Mouse (Mus musculus): ENCODE measurements around the gene Rassf1.

Gene Rassf1

DNA sequence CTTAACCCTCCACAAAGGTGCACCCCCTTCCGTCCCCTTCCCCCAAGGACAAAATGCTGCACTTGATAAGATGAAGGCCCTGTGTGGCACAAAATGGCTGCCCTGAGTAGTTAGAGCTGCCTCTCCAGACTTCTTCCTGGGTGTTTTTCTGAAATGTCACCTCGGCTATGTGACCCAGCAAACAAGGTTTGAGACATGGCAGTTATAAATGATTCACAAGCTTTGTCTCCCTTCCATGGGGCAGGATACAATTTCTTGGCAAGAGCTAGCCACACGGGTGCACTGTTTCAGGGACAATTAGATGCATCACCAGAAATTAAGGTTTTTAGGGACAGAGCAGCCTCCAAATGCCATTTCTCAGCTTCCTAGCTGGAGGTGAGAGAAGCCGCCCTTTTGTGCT lies 10.9 kb upstream of the Rassf1 start:
- DNase-seq (ENCODE audit: low read depth, low spot score): no peak

DNA sequence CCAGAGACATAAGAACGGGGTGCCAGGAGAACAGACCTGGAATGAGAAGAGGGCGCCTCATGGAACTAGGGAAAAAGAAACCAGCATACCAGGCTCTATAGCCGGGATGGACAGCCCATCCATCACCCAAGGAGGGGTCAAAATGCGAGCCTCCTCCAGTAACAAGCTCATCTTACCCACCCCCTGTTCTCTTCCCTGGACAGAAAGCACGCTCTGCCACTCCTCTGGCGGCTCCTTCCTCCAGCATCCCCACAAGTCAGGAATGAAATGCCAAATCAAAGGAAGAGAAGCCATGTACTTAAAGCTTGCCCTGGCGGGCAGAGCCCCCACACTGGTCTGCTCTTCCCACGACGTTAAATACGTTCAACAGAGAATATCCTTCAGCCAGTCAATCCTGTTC lies 10.3 kb upstream of the Rassf1 start:
- DNase-seq (ENCODE audit: low read depth, low spot score): no peak

DNA sequence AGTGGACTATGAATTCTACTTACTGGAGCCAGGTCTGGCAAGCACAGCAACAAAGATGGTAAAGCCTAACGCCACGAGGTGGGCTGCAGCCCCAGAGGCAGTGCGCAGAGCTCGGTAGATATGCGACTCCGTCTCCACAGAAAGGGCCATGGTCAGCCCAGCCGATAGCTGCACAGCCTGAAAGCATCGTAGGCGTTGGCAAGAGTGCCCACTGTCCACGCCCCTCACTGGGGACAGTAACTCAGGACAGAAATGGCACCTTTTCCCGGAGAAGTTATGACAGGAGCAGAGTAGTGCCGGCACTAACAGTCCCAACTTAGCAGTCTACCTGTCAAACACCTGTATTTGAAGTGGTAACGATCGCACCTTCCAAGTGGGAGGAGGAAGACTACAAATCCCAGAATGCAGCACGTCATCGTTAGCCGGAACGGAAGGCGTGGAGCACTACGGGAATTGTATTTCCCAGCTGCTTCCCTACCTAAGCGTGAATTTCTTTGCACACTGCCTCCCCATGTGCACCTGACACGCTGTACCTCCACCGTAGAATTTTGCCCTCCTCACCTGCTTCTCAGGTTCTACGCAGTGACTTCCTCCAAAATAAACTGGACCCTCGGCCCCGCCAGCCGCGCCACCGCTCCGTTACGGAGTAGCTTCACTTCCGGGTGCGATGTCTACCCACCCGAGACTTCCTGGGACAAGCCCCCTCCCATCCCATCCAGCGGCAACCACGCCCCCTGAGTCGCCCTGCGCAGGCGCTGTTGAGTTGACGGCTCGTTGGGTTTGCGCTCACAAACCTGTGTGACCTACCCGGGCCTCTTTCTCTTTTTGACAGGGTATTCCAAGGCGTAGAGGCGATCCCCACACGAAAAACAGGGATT lies 9.6 kb upstream of the Rassf1 start, which contains the start of the genes Cyb561d2 and Nprl2:
TSS of gene Cyb561d2 (minus strand) at position 720 of the 878 bp plus-strand sequence.
TSS of gene Nprl2 (plus strand) at position 753 of the 878 bp plus-strand sequence.
- peak; percentile 89 for DNase-seq (ENCODE audit: low read depth, low spot score)

DNA sequence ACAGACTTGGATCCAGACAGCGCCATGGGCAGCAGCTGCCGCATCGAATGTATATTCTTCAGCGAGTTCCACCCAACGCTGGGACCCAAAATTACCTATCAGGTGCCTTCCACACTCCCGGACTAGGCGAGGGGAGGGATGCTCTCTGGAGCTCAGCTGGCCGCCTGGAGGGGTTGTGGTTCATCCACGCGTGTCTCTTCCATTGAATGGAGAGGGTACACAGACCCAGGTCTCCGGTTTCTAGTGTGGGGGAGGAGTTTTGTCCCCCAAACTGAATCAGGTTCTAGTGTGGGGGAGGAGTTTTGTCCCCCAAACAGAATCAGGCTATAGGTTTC lies 9.0 kb upstream of the Rassf1 start:
- no peak for DNase-seq (ENCODE audit: low read depth, low spot score)

DNA sequence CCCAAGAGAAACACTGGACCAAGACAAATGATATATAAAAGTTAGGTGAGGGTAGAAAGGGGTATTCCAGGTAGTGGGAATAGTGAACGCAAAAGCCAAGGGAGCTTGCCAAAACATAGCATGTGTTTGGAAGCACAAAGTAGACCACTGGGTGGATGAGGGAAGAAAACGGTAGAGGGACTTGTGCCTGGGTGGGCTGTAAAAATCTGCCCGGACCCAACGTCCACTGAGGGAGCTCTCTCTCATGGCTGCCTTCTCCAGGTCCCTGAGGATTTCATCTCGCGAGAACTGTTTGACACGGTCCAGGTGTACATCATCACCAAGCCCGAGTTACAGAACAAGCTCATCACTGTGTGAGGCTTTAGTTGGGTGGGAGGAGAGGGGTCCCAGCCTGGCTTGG lies 8.6 kb upstream of the Rassf1 start:
- no peak for DNase-seq (ENCODE audit: low read depth, low spot score)

DNA sequence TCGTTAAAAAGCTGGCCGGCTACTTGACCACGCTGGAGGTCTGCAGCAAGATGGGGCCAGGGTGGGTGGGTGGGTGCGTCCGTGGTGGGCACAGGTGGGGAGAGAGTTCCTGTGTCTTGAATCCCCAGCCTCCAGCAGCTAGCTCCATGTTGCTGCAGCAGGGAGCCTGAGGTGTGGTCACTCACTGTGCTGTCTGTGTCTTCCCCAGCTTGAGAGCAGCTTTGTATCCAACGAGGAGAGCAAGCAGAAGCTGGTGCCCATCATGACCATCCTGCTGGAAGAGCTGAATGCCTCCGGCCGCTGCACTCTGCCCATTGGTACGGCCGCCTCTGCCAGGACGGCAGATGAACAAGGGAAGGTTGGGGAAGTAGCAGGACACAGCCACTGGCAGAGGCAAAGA lies 8.1 kb upstream of the Rassf1 start:
- DNase-seq (ENCODE audit: low read depth, low spot score): no peak

DNA sequence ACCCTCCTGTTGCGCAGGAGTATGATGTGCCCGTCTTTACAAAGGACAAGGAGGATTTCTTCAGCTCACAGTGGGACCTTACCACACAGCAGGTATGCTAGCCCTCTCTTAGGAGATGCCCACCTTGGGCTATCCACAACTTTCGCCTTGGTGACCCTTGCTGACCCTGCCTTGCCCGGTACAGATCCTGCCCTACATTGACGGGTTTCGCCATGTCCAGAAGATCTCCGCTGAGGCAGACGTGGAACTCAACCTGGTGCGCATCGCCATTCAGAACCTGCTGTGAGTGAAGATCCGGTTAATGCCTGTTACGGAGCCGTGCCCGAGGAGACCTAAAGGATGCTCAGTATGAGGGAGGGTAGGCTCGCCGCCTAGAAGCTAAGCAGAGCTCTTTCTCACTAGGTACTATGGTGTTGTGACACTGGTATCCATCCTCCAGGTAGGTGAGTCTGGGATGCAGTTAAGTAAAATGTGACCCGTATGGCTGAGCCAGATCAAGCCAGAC lies 7.1 kb upstream of the Rassf1 start:
- no peak for DNase-seq (ENCODE audit: low read depth, low spot score)

DNA sequence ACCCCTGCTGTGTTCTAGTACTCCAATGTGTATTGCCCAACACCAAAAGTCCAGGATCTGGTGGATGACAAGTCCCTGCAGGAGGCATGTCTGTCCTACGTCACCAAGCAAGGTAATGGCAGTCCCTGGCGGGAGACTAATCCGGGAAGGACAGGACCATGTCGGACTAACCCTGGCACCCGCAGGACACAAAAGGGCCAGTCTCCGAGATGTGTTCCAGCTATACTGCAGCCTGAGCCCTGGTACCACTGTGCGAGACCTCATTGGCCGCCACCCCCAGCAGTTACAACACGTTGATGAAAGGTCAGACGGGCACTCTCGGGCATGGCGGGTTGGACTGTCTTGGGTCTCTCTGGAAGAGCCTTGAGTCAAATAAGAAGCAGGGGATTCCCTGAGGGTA lies 6.6 kb upstream of the Rassf1 start:
- no peak for DNase-seq (ENCODE audit: low read depth, low spot score)

DNA sequence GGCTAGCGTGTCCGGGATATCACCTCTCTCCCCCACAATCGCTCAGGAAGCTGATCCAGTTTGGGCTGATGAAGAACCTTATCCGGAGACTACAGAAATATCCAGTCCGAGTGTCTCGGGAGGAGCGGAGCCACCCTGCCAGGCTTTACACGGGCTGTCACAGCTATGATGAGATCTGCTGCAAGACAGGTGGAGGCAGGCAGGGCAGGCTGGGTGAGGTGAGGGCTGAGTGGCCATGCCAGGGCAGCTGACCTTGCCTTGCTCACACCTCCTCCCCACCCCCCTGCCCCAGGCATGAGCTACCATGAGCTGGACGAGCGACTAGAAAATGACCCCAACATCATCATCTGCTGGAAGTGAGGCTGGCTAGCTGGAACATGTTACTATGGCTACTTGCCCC lies 6.2 kb upstream of the Rassf1 start:
- DNase-seq (ENCODE audit: low read depth, low spot score): no peak

DNA sequence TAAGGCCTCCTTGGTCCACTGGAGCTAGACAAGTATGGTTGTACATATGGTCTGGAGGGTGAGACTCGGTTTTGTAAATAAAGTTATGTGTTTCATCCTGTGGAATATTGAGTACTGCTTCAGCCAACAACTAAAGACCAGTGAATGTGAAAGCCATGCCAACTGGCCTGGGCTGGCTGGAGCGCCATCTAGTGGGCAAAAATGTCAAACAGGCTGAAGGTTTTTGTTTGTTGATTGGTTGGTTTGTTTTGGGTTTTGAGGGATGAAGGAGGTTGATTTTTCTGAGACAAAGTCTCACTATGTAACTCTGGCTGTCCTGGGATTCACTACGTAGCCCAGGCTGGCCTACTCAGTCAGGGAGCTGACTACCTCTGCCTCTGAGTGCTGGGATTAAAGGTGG lies 5.8 kb upstream of the Rassf1 start:
- peak; percentile 61 for DNase-seq (ENCODE audit: low read depth, low spot score)

DNA sequence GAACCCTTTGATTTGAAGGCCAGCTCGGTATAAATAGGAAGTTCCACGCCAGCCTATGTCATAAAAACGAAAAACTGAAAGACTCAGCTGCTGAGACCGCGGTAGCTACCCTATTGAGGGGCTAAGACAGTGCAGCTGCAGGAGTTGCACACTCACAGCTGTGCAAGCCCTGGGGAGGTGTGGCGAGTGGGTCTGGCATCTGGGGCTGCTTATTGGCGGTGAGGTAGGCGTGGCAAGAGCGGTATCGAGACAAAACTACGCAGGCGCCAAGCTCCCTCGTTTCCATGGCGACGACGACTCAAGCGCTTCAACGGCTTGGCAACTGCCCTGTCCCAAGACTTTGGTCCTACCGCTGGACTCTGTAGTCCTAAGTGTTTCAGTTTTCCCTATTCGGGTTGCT lies 4.3 kb upstream of the Rassf1 start, which contains the start of gene Zmynd10:
TSS of gene Zmynd10 (plus strand) at position 273 of the 400 bp plus-strand sequence.
- peak; percentile 87 for DNase-seq (ENCODE audit: low read depth, low spot score)

DNA sequence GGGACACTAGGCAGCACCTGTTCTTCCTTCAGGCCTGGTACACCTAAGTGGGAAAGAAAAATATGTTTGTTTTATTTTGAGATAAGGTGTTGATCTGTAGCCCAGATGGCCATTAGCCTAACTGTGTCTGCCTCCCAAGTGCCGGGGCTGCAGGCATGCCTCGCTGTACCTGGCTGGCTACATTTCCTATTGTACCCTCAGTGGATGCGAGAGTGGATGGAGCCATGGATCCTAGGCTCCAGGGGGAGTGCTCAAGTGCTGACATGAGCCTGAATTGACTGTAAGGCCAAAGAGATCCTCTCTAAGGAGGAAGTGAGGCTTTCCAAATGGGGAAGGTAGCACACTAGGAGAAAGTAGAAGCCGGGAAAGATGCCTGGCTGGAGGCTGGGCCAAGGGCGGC lies 3.4 kb upstream of the Rassf1 start:
- DNase-seq (ENCODE audit: low read depth, low spot score): no peak

DNA sequence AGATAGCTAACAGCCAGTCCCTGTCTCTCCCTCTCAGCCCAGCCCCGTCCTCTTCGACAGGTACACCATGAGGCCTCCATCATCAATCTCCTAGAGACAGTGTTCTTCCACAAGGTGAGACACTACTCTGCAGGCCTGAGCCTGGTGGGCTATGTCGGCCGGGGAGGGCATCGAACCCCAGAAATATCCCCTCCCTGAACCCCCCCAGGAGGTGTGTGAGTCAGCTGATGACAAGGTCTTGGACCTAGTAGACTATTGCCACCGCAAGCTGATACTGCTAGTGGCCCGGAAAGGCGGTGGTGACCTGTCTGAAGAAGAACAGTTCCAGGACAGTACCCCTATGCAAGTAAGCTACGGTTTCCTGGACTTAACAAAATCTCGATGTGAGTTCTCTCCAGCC lies 2.5 kb upstream of the Rassf1 start:
- no peak for DNase-seq (ENCODE audit: low read depth, low spot score)

DNA sequence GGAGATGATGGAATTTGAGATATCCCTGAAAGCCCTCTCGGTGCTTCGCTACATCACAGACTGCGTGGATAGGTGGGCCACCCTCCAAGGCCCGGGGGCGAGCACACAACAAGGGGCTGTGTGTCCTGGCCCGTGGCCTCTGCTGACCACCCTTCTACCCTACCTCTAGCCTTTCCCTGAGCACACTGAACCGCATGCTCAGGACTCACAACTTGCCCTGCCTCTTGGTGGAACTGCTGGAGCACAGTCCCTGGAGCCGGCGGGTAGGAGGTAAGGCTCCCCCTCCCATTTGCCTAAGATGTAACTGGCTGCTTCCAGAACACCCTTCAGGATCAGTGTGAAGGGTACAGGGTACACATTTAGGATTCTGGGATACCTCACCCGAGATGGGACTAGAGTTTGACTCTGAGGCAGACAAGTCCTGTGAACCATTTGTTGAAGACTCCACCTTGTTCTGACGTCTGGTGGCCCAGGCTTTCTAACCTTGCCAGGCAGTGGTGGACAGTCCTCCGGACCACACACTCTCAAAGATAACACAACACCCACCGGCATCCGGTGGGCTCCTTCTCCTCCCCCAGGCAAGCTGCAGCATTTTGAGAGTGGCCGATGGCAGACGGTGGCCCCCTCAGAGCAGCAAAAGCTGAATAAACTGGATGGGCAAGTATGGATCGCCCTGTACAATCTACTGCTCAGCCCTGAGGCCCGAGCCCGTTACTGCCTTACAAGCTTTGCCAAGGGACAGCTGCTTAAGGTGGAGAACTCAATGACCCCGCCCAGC lies 1.9 kb upstream of the Rassf1 start:
- no peak for DNase-seq (ENCODE audit: low read depth, low spot score)

DNA sequence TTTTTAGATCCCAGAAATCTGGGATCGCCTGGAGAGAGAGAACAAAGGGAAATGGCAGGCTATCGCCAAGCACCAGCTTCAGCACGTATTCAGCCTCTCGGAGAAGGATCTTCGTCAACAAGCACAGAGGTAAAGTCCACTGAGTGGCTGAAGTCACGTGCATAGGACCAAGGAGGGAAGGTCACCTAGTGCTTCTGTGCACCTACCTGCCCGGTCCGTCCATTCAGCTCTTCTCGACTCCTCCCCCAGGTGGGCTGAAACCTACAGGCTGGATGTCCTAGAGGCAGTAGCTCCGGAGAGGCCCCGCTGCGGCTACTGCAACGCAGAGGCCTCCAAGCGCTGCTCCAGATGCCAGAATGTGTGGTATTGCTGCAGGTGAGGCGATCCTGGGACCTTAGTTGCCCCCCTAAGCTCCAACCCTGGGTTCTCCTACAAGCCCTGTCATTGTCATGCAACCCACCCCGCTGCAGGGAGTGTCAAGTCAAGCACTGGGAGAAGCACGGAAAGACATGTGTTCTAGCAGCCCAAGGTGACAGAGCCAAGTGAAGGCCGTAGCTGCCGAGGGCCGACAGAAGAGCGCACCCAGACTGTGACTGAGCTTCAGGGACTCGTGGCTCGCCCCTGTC lies 751 bp upstream of the Rassf1 start:
- no peak for DNase-seq (ENCODE audit: low read depth, low spot score)

DNA sequence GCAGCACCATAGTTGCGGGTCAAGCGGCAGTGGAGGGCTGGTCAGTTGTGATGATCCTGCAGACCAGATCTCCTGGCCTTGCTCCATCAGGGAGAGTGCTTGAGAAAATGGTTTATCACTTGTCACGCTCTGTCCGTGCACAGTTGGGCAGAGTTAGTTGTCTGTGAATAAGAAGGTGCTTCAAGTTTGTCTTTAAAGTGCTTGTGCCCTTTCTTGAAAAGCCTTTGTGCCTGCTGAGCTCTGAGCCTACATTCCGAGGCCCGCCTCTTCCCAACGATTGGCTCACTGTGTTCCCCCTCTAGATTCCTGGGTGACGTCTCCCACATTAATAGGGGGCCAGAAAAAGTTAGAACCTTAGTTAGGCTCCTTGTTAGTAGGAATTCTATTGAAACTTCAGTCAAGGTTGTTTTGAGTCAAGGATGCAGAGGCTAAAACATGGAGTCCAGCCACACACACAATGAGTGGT lies 568 bp downstream of the Rassf1 start:
- DNase-seq (ENCODE audit: low read depth, low spot score): no peak

DNA sequence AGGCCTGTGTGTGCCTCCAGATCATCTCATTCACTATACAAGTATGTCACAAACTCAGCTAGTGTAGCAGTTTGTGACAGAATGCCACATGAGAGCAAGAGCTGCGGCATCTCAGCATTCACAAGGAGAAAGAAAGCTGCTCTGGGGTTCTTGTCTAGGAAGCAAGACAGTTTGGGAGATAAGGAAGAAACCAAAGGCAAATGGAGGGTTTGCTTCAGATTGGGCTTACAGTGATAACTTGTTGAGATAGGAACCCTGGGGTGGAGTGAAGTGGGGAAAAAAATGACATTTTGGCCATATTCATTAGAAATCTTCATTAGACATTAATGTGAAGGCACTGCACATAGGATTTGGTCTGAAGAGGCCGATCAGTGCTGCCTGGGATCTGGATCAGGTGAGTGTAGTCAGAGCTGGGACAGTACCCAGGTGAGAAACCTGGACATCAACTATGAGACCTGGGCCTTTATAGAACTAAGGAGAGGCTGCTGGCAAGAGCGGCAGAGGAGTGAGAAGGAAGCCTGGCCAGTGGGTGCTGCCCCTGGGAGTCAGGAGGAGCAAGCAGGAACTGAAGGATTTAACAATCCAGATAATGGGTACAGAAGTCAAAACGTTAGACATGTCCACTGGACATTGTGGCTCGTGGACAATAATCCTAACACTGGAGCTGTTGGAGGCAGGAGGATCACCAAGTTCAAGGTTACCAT lies 1.5 kb downstream of the Rassf1 start:
- DNase-seq (ENCODE audit: low read depth, low spot score): no peak

DNA sequence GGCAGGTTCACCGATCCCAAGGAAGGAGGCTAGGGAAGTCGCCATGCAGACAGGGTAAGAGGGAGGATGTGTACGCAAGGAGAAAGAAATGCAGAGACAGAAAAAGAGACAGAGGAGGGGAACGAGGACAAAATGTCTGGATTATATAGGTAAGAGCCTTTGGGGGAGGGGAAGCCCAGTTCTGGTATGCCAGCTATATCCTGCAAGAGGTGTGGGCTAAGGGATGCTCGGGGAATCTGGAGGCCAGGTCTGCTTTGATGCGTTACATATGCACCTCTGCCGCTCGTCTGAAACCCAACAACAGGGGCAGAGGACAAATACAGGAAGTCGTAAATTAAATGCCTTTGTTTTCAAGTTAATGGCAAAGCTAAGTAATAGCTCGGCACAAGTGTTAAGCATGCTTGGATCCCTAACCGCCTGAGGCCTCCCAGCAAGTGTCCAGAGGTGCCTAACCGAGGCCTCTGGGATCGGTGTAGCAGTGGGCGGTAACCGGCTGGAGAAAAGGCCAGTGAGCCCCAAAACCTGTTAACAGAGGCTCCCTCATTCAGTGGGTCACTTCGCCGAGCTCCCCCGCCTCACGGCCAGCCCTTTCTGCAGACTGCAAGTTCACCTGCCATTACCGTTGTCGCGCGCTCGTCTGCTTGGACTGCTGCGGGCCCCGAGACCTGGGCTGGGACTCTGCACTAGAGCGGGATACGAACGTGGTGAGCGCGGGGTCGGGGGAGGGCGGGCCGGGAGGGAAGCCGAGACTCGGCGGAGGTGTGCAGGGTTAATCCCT lies 2.4 kb downstream of the Rassf1 start:
- no peak for DNase-seq (ENCODE audit: low read depth, low spot score)

DNA sequence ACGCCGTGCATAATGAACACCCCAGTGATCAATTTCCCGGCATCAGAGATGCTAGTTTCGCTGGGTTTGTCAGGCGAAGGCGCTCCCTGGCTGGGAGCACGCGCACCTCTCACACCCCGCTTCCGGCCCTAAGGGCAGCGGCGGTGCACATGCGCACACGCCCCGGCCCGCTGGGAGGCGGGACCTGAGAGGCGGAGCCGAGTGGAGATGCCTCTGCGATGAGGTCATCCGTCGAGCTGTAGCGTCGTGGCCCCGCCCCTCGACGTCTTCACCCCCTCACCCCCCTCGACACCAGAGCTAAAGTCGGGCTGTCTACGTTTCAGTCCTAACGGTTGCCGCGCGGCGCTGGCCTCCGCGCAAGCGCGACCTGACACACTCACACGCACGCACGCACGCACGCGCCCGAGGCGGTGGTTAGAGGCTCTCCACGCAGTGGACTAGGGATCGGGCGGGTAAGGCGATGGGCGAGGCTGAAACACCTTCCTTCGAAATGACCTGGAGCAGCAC lies 3.0 kb downstream of the Rassf1 start:
- peak; percentile 99 for DNase-seq (ENCODE audit: low read depth, low spot score)

DNA sequence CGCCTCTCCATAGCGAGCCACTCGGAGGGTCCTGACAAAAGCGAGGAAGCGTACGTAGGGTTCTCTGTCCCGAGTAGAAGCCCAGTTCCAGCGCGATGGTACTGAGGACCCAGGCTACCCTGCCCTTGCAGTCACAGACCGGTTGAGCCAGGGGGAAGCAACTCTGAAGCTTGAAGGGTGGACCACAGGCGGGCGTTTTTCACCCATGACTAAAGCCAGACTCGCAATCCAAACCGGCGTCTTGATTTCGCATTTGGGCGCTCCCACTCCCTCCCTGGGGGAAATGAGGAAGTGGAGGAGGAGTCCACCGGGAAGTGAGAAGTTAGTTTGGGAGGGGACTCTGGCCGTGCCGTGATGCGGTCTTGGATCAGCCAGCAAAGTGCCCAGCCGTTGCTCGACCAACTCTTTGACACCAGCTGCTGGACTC lies 3.7 kb downstream of the Rassf1 start:
- DNase-seq (ENCODE audit: low read depth, low spot score): no peak
